Mouse (Mus musculus) adrenal gland, adult (tissue): ENCODE results near the gene Bbip1.
"Not testable (repeated sequence)": the region's sequence is repeated elsewhere in the genome, so short reads cannot be mapped to it uniquely, and the experiment has no call there.

ENCODE experiments used
- DNase-seq, 2 experiments: peaks; one replicate each; pipeline ENCODE4 v3.0.0; 2022 to 2023; ENCODE audit warnings: low spot score in 1 of 2; ENCODE audit not compliant: inconsistent age in 2 of 2

The Bbip1 gene

DNA sequence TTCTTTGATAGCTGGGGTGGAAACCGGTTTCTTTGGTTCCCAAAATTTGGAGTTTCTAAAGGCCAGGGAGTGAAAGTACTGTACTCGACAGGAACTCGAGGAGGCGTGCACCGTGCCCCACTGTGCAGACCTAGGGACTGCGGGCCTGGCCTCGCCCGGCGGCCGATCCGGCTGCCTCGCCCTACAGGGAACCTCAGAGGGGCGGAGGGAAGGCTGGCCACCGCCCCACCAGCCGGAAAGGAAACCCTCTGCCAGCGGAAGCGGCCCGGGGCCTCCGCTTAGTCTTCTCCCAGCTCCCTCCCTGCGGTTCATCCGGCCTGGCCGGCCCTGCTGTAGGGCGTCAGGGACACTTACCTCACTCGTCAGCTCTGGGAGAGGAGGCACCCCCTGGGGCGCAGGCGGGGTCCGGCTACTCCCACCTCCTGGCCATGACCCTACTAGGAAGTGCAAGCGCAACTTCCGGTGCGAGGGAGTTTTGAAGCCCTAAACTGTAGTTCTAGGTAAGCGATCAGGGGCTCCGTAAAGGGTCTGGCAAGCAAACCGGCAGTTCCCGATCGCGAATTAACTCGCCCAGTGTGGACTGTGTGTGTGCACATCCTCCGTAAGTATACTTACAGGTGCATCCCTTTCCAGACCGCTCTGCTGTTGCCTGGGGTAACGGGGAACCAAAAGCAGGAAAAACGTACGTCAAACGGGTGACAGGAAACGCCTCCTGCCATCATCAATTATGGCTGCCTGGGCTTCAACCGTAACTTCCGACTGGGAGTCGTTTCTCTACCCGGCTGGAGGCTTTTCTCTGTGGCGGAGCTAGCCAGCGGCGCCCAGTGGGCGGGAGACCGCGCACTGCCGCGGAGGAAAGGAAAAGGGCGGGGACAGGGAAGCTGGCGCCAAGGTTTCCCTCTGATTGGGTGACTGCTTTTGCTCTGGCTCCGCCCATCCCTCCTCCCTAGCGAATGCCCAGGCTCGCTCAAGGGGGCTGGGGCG, at the start of gene Bbip1, which contains the start of gene Shoc2:
Bbip1 (minus strand) TSS at position 826 of the 984 bp plus-strand sequence.
Shoc2 (plus strand) TSS at position 505 of the 984 bp plus-strand sequence.
- DNase-seq, result peak; percentile 99

DNA sequence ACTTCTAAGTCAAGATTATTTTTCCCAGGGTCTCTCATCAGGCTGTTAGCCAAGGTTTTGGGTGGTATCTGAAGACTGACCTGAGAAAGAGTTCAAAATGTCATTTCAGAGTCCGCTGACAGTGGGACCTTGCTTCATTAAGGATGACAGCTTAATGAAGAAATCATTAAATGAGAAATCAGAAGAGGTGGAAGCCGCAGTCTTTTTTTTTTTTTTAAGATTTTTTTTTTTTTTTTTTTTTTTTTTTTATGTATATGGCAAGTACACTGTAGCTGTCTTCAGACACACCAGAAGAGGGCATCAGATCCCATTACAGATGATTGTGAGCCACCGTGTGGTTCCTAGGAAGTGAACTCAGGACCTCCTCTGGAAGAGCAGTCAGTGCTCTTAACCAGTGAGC, 49.4 kb upstream of the Bbip1 start:
- DNase-seq, result no peak

DNA sequence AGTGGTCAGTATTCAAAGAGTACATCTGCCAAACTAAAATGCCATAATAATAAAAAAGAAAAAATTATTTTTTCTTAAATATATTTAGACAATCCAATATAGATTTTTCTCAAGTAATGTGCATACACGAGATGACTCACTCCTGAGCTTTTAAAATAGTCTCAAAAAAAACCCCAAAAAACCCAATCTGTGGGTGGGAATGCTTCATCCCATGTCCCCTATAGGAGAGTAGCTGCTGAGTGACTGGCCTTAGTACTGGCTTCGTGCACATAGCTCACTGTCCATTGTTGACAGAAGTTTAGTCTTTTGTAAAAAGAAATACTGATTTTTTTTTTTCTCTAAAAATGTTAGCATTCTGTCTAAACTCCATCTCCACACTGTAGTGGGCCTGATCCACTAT, 46.1 kb upstream of the Bbip1 start:
- no peak for DNase-seq

DNA sequence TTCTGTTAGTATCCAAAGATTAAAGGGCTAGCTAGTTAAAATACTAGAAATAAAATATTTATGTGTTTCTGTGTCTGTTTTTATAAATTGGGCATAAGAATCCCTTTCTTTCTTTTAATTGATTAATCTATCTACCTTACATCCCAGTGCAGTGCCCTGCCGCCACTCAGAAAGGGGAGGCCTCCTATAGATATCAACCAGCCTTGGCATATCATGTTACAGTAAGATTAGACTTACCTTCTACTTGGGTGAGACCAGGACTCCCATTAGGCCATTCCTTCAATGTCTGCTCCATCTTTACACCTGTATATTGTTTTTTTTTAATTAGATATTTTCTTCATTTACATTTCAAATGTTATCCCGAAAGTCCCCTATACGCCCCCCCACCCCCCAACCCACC, 40.2 kb upstream of the Bbip1 start:
- DNase-seq, result no peak

DNA sequence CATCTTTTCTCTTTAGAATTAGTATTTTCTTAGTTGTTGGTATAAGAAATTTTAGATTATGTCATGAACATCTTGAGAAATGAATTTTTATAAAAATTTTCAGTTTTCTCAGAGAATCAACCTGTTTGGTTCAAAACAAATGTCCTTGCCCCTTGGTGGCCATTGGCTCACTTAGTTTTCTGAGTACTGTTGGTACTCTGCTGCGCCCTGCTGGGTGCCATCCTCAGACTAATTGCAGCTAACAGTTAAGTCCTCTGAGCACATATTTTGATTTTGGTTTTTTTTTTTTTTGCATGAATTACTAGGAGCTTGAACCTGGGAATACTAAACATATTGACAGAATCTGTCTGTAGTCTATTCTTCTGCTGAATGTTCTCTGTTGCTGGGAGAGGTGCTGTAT, 38.9 kb upstream of the Bbip1 start:
- DNase-seq, result no peak

DNA sequence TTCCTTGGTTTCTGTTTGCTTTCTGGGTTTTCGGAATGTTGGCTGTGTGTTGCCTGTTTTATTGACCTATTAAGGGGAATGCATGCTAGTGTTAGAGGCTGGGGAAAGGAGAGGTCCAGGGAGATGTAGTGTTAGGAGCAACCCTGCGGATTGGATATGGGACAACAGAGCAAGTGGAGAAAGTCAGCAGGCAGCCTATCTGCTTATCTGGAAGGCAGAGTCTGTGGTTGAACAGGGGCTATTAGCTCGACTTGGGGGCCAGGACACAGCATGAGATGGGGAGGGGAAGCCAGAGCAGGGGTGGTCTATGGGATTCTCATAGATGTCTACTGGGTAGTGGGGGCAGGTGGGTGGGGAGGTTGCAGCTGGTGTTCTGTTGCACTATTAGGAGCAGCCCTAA, 37.6 kb upstream of the Bbip1 start:
- DNase-seq, result no peak

DNA sequence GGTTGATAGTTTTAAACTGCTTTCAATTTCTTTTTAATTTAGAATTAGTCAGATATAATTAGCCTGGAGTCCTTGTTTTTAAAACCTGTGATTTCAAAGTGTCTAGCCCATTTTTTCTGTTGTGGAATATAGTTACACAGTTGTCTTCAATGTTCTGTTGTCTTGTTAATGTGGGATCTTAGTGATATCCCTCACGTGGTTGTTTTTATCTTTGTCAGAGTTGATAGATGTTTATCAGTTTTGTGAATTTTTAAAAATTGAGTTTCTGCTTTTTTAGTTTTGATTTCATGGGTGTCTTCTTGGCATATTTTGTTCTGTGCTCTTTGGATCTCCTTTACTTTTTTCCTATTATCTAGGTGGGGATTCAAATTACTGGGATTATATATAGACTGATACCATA, 29.2 kb upstream of the Bbip1 start:
- DNase-seq, result no peak

DNA sequence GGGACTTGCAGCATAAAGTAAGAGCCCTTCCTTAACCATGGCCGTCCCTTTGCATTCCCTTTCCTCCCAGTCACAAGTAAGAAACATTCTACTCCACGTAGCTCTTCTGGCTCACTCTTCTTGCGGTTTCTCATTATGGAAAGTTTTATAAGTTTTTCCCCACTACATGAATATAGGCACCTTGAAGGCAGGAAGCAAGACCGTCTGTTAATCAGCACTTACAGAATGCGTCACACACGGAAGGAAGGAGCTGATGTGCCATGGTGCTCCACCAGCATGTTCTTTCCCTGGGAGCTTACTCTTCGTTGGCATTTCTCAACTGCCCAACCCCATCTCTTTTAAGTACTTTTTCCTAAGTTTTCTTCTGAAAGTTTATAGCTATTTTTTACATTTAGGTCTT, 27.5 kb upstream of the Bbip1 start:
- no peak for DNase-seq

DNA sequence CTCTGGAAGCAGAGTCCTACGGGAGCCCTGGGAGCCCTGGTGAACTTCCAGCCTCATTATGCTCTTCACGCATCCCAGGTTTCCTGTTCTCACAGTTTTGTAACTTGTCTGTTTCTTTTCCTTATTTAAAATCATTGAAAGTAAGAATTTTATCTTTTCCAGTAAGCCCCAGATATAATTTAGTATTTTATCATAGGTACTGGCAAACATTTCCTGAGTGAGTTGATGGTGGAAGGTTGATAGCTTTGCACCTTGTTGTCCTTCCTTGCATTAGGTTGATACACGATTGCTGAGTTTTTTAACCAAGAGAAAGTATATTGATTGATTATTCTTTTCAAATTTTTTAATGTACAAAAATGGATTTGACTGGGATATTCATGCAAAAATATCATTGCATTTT, 24.8 kb upstream of the Bbip1 start:
- no peak for DNase-seq

DNA sequence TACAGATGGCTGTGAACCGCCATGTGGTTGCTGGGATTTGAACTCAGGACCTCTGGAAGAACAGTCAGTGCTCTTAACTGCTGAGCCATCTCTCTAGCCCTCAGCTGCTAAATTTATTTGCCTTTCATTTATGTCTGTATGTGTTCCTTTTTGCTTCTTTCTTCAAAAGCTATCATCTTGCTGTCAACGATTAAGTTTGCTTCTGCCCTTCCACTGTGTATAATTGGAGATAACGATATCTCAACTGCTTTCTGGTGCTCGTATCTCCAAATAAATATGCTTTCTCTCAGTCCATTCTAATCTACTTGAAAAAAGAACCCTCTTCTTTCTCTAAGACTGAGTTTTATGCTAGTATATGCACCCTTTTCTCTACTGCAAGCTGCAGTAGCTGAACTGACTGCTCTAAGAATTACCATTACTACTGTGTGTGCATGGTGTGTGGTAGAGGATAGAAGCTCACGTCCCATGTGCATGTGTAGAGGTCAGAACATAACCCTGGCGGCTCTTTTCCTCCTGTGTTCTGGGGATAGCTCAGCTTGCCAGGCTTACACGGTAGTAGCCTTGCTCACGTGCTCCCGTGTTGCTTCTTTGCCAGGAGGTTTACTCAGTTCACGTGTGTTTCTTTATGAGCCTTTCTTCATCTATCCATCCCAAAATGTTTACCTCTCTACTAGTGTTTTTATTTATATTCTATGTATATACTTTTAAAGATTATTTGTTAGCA, 20.6 kb upstream of the Bbip1 start:
- no peak for DNase-seq

DNA sequence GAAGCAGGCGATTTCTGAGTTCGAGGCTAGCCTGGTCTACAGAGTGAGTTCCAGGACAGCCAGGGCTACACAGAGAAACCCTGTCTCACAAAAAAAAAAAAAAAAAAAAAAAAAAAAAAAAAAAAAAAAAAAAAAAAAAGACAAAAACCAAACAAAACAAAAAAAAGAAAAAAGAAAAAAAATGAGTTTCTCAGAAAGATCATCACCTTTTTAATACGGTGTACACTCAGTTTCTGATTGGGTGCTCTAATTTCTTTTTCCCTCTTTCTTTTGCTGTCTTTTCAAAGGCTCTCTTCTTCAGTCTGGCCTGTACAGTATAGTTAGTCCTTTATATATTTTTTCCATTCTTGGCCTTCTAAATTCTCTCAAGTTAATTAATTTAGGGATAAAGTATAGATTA, 19.9 kb upstream of the Bbip1 start:
- DNase-seq, result not testable (repeated sequence)

DNA sequence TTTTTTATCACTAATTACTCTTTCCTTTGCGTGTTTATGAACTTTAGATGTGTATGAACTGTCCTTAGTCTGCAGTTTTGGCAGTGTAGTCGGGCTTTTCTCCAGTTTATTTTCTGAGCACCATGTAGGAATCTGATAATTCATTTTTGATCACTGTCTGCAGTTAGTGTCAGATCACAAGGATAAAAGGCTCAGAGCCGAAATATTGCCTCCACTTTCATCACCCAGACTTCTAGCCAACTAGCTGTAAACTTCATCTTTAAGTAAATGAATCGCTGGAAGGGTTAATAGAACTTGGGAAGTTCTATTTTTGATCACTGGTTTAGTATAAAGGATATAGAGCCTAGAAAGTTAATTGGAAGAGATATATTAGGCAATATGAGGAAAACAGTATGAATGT, 18.1 kb upstream of the Bbip1 start:
- no peak for DNase-seq

DNA sequence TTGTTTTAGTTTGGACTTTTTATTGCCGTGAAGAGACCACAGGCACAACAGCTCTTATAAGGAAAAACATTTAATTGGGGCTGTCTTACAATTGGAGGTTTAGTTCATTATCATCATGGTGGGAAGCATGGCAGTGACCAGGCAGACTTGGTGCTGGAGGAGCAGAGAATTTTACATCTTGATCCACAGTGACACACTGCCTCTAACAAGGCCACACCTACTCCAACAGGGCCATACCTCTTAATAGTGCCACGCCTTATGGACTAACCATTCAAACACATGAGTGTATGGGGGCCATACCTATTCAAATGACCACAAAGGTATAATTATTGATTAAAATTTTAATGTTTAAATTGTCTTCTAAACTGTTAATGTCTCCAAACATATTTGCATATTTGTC, 13.1 kb upstream of the Bbip1 start:
- no peak for DNase-seq

DNA sequence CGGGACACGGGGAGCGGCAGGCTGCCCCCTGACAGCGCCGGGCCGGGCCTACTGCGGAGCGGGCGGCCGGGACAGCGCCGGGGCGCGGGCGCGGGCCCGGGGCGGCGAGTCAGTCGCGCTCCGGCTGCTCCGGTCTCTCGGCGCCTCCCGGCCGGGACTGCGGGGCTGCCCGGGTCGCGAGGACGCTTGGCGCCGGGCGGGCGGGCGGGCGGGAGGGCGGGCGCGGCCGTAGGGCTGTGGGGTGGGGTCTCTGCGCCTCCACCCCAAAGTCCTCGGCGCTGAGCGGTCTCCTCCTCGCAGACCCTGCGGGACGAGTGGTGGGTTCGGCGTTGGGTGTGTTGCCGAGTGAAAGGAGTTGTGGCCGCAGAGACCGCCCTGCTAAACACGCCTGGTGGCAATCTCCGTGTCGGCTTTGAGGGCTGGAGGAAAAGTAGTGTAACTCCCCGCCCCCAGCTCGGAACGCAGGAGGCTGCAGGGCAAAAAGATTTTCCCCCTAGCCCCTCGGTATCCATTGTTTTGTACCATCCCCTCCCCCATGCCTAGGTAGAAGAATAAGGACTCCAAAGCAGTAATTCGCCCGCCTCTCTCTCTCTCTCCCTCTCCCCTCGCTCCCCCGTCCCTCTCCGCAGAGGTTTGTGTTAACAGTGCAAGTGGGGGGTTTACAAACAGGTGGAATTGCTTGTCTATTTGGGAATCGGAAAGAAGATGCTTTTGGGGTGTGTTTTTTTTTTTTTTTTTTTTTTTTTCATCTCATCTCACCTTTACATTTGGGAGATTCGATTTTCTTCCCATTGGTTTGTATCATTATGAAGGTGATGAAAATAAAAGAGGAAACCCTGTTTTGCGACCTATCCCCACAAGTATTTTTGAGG, 980 bp upstream of the Bbip1 start:
- DNase-seq, result peak; percentile 61 to 84

DNA sequence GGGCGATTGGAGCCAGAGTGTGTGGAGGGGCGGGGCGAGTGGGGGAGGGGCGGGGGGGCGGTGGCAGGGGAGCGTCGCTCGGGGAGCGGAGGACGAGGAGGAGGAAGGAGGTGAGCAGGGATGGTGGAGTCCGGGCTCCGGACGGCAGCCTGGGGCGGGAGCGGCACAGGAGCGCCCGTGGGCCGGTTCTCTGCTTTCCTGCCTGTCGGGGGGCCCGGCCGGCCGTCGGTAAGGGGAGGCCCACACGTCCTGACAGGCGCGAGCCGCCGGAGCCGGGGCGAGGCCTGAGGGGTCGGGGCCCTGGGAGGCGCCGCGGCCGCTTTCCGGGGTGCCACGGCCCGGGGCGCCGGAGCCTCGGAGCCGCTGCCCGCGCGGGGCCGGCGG, 351 bp upstream of the Bbip1 start:
- DNase-seq, result no peak

DNA sequence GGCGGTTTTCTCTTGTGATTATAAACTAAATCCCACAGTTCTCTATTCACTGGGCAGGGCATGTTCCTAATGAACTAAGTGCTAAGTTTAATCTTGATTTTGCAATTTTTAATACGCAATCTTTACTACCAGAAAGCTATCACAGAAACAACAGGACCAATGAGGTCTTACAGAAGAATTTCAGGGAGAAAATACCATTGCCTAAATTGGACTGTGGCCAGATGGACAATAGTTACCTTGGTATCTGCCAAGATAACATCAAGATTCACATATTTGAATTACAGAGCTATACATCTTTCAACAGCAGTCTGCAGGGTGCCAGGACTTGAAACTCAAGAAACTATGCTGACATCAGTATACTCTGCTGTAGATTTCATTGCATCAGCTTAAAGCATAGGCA, 2.1 kb downstream of the Bbip1 start:
- DNase-seq, result no peak

DNA sequence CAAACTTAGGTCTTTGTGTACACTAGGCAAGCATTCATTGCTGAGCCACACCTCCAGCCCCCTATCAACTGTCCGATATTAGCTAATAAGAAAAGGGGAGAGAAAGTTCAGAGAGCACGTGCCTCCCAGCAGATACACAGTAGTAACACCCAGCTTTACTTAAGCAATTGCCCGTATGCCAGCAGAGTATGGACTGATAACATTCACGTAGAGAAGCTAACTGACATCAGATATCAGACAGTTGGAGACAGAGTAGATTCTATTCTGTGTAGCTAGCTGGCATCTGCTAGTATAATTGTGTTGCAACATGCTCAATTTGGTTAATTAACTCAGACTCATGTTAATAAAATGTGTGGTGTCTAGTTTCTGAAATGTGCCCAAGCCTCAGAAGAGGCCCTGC, 3.3 kb downstream of the Bbip1 start:
- no peak for DNase-seq

DNA sequence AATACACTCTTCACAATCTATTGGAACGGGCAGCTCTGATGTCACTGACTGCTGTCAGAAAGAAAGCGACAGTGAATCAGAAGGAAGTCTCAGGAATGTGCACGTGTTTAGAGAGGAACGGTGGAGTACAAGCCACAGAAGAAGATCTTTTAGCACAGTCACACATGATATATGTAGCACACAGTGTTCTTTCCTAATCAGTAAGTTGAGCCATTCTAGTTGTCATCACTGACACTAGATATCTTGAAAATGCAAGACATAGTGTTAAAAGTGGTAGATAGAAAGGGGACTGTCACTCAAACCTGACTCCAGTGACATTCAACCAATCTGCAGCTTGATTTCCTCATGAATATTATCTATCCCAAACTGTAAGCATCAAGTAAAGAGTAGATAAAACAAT, 5.0 kb downstream of the Bbip1 start:
- DNase-seq, result no peak

DNA sequence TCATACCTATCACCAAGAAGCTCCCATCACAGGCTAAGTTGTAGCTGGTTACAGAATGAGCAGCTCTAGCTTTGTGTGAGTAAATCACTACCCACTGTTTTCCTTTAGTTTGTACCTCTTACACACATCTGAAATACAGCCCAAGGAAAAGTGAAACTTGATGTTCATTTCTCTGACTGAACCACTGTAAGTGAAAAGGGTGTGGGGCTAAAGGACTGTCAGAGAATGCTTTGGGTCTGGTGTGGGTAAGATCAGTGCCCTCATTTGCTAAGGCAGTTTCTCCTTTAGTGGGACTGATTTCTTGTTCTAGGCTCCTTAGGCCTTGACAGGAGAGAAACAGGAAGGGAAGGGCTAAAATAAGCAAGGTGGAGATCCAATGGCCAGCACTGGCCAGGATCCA, 10.4 kb downstream of the Bbip1 start:
- DNase-seq, result no peak

DNA sequence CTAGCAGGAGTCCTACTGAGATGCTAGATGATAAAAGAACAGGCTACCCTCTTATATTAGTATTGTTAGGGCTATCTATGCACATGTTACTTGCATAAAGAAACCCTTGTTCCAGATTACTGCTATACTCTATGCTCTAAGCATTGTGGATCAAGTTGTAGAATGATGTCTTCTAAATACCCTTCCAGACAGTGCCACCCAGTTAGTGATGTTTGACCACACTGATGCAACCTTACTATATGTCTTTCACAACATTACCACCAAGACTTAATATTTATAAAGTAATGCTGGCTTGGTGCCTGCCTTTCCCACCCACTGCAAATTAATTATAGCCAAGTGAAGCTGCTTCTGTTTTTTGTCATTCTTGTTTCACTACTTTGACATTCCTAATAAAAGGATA, 11.4 kb downstream of the Bbip1 start:
- no peak for DNase-seq

DNA sequence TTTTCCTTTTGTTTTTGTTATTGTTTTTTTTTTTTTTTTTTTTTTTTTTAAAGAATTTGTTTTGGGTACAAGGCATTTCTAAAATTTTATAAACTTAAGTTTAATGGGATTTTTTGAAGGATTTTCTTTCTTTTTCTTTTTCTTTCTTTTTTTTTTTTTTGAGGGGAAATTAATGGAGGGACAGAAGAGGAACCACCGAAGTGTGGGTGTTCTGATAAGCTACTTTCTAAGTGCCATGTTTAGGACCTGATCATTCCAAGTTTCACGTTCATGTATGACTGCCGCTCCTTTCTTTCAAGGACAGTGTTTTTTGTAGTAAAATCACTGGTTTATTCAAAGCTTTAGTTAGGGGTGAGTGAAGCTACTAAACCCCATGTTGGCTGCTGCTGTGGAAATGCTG, 15.2 kb downstream of the Bbip1 start:
- no peak for DNase-seq
